Mouse (Mus musculus) embryonic facial prominence, embryonic 13.5 days (tissue): ENCODE measurements around the gene Cobll1. TPM values are rescaled to one million over a fixed set of nuclear protein-coding genes. Genes with fewer than 3 reads are reported as not detected.

Experiments
- ATAC-seq: fragments of 200-750 bp; cut with Nextera tagmentation; 2 replicates; pipeline ENCODE4 v1.8.0; 2017; ENCODE audit warnings: low read depth; ENCODE audit not compliant: insufficient number of reproducible peaks, insufficient read depth, low FRiP score, low TSS enrichment
- H3K27ac ChIP-seq: fragments of 300-500 bp; sonication (generic); 2 replicates; pipeline ENCODE4 v1.5.1; 2015; ENCODE audit warnings: moderate library complexity, mild to moderate bottlenecking, inconsistent platforms
- H3K27me3 ChIP-seq: fragments of 300-500 bp; sonication (generic); 2 replicates; pipeline ENCODE4 v1.6.1; 2015; ENCODE audit warnings: mild to moderate bottlenecking, inconsistent platforms
- H3K36me3 ChIP-seq: fragments of 300-500 bp; sonication (generic); 2 replicates; pipeline ENCODE4 v1.6.1; 2015; ENCODE audit warnings: mild to moderate bottlenecking, inconsistent platforms
- H3K4me1 ChIP-seq: fragments of 300-500 bp; sonication (generic); 2 replicates; pipeline ENCODE4 v1.6.1; 2015; ENCODE audit warnings: inconsistent platforms
- H3K4me2 ChIP-seq: fragments of 300-500 bp; sonication (generic); 2 replicates; pipeline ENCODE4 v1.6.1; 2015; ENCODE audit warnings: moderate library complexity, mild to moderate bottlenecking, inconsistent platforms
- H3K4me3 ChIP-seq: fragments of 300-500 bp; sonication (generic); 2 replicates; pipeline ENCODE4 v1.5.1; 2015; ENCODE audit warnings: mild to moderate bottlenecking, inconsistent platforms
- H3K9ac ChIP-seq: fragments of 300-500 bp; sonication (generic); 2 replicates; pipeline ENCODE4 v1.6.1; 2015; ENCODE audit warnings: mild to moderate bottlenecking, inconsistent platforms
- H3K9me3 ChIP-seq: fragments of 300-500 bp; sonication (generic); 2 replicates; pipeline ENCODE4 v1.6.1; 2016; ENCODE audit warnings: inconsistent platforms
- WGBS: fragments of 180-500 bp; shearing (Covaris S2); methylation state at CpG from one replicate; pipeline ENCODE4 v1.1.7; 2015; ENCODE audit warnings: mixed read lengths; 5-methylcytosine and 5-hydroxymethylcytosine counted together
- polyA plus RNA-seq: library from polyadenylated mRNA; unstranded; fragments of >200 nt; fragmentation: Nextera tagmentation; extraction: Ambion mirVana; gene quantifications from 2 replicates; pipeline ENCODE4 v1.2.1, GENCODE M21; 2015

Cobll1 gene
- polyA plus RNA-seq, 1 experiment from 2014 or later: 3.0 TPM

GRCm38 (mm10) chr2:65072205-65072604 is 167.0 kb downstream of the Cobll1 start:
- no peaks in the 10 kb centered on the region for H3K4me1 ChIP-seq
- H3K27ac ChIP-seq: no peak overlapping the region
- WGBS: 56% methylated on average over 3 of the region's 3 CpGs
- H3K9ac ChIP-seq: no peak overlapping the region
- H3K4me2 ChIP-seq: no peak overlapping the region
- H3K9me3 ChIP-seq: no peaks in the 10 kb centered on the region
- no peaks in the 10 kb centered on the region for H3K36me3 ChIP-seq
- ATAC-seq: no peak
- H3K4me3 ChIP-seq: no peak overlapping the region
- no peaks in the 10 kb centered on the region for H3K27me3 ChIP-seq

GRCm38 (mm10) chr2:65053764-65054163 is 185.4 kb downstream of the Cobll1 start:
- WGBS: 91% methylated on average over 2 of the region's 2 CpGs
- H3K4me2 ChIP-seq: no peak overlapping the region
- no peak overlapping the region for H3K4me3 ChIP-seq
- ATAC-seq: no peak
- no peaks in the 10 kb centered on the region for H3K9me3 ChIP-seq
- H3K27me3 ChIP-seq: no peaks in the 10 kb centered on the region
- H3K27ac ChIP-seq: no peak overlapping the region
- H3K4me1 ChIP-seq: no peaks in the 10 kb centered on the region
- no peak overlapping the region for H3K9ac ChIP-seq
- no peaks in the 10 kb centered on the region for H3K36me3 ChIP-seq

- H3K4me2 ChIP-seq: no peak overlapping the region
- no peaks in the 10 kb centered on the region for H3K4me1 ChIP-seq
- H3K9me3 ChIP-seq: no peaks in the 10 kb centered on the region
- no peaks in the 10 kb centered on the region for H3K27me3 ChIP-seq
- no peak for ATAC-seq
- H3K4me3 ChIP-seq: no peak overlapping the region
- H3K9ac ChIP-seq: no peak overlapping the region
- no peaks in the 10 kb centered on the region for H3K36me3 ChIP-seq
- WGBS: 91% methylated on average over 6 of the region's 6 CpGs
- no peak overlapping the region for H3K27ac ChIP-seq
Measured at GRCm38 (mm10) chr2:65052191-65053012, 186.8 kb downstream of the Cobll1 start.

GRCm38 (mm10) chr2:65050776-65051175 is 188.4 kb downstream of the Cobll1 start:
- Histone ChIP-seq H3K4me2 (no peak overlapping the region), H3K36me3 (no peaks in the 10 kb centered on the region), H3K4me1 (no peaks in the 10 kb centered on the region), H3K27ac (no peak overlapping the region), H3K9ac (no peak overlapping the region), H3K4me3 (no peak overlapping the region), H3K9me3 (no peaks in the 10 kb centered on the region), H3K27me3 (no peaks in the 10 kb centered on the region)
- 89% methylated on average over 3 of the region's 3 CpGs for WGBS
- no peak for ATAC-seq

GRCm38 (mm10) chr2:65048234-65049017 is 190.8 kb downstream of the Cobll1 start:
- no peak for ATAC-seq
- H3K4me1 ChIP-seq: no peaks in the 10 kb centered on the region
- H3K27ac ChIP-seq: no peak overlapping the region
- no peak overlapping the region for H3K4me2 ChIP-seq
- H3K9ac ChIP-seq: no peak overlapping the region
- 78% methylated on average over 6 of the region's 6 CpGs for whole genome bisulfite sequencing
- no peak overlapping the region for H3K4me3 ChIP-seq
- no peaks in the 10 kb centered on the region for H3K27me3 ChIP-seq
- no peaks in the 10 kb centered on the region for H3K36me3 ChIP-seq
- H3K9me3 ChIP-seq: no peaks in the 10 kb centered on the region

Other genes with a start within 250 kb of the Cobll1 start
- gene Grb14, start 214.4 kb downstream of the Cobll1 start, polyA plus RNA-seq: 10.7 and 11.1 TPM in 2 replicates
- 0.27 TPM in 1 of 2 replicates, not detected in the other for gene Slc38a11, start 124.6 kb upstream of the Cobll1 start, polyA plus RNA-seq